10 mouse cellular contexts compared by ENCODE assay signal in the genomic region with DNA sequence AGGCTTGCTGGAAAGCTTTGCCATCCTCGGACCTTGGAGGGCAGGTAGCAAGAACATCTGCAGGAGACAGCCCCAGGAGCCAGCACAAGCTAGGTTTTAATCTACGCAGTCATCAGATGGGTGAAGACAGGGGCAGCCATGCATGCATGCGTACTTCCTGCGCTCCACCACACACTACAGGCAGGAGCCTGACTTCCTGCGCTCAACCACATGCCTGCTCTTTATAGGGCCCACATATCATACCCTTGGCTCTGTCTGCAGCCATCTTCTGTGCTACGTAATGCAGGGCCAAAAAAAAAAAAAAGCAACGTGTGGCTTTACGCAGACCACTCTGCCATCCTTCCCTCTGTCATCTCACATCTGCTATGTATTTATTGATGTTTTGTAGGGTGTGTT. TPM values are rescaled to one million over a fixed set of nuclear protein-coding genes. Genes with fewer than 3 reads are reported as not detected.
DNase-seq lines count a peak whose midpoint lies in the region; ATAC-seq lines count a peak whose summit lies in the region.
"Had no signal": no experiment of that assay in that cellular context is flagged by ENCODE, and none has a peak within 500 bp of the region (broad histone marks: within the 10 kb centered on the region; RNA-seq: fewer than 3 reads in every experiment).

No protein-coding gene starts in this region.

- 66% methylated on average over 8 of the region's 8 CpGs for WGBS in neural tube, embryonic 14.5 days

- H3K27me3 ChIP-seq in neural tube, embryonic 14.5 days (ENCODE audit: control insufficient read depth, insufficient read depth, low read length) = no peaks in the 10 kb centered on the region
- H3K27me3 ChIP-seq: embryonic facial prominence, embryonic 12.5 days; stomach, embryonic 15.5 days had no signal

- ATAC-seq in frontal cortex, adult (ENCODE audit: low TSS enrichment) = peak; percentile 59
- peak; percentile 59 to 75 for ATAC-seq in hematopoietic stem cell, adult 5-6 weeks (replicated peaks in 1 of 2; ENCODE audit: insufficient read depth in 1 of 2, low FRiP score in 2 of 2, low TSS enrichment in 1 of 2, low read depth in 1 of 2, poor library complexity in 2 of 2, severe bottlenecking in 2 of 2)
- peak; percentile 60; the same call in 1 of the 2 replicates for ATAC-seq in neural tube, embryonic 14.5 days (ENCODE audit: low read depth)

- H3K27ac ChIP-seq in neural tube, embryonic 14.5 days (ENCODE audit: low read depth, low read length) = no peak overlapping the region
- H3K27ac ChIP-seq: embryonic facial prominence, embryonic 12.5 days; stomach, embryonic 15.5 days had no signal

- no peak overlapping the region for H3K9ac ChIP-seq in neural tube, embryonic 14.5 days (replicated peaks; ENCODE audit: low read depth, low read length)
- H3K9ac ChIP-seq: embryonic facial prominence, embryonic 12.5 days; stomach, embryonic 15.5 days had no signal

- H3K9me3 ChIP-seq in neural tube, embryonic 14.5 days (ENCODE audit: control insufficient read depth, low read length) = no peaks in the 10 kb centered on the region
- H3K9me3 ChIP-seq: embryonic facial prominence, embryonic 12.5 days; stomach, embryonic 15.5 days had no signal

- H3K4me1 ChIP-seq in neural tube, embryonic 14.5 days (ENCODE audit: control insufficient read depth, insufficient read depth, low read length) = no peaks in the 10 kb centered on the region
- H3K4me1 ChIP-seq: stomach, embryonic 15.5 days had no signal

- peaks cover 8% of the 10 kb centered on the region; the same call in 1 of the 2 replicates for H3K36me3 ChIP-seq in neural tube, embryonic 14.5 days (ENCODE audit: control insufficient read depth, insufficient read depth, low read length)
- H3K36me3 ChIP-seq: embryonic facial prominence, embryonic 12.5 days; stomach, embryonic 15.5 days had no signal

- H3K4me2 ChIP-seq in neural tube, embryonic 14.5 days (ENCODE audit: low read depth, low read length) = no peak overlapping the region
- H3K4me2 ChIP-seq: embryonic facial prominence, embryonic 12.5 days; stomach, embryonic 15.5 days had no signal

- no peak for DNase-seq in frontal cortex, postnatal 36 days (ENCODE audit: low spot score in 2 of 2)
- peak; percentile 58 for DNase-seq in CD4-positive, CD25-positive, alpha-beta regulatory T cell, adult 2 months (ENCODE audit: low read depth, low spot score)
- no peak for DNase-seq in heart, adult 9 months (ENCODE audit: low spot score in 2 of 2)
- DNase-seq in right cerebral cortex, postnatal 4 days = no peak
- no peak for DNase-seq in embryo, embryonic 10.5 days (ENCODE audit: low spot score)

- H3K4me3 ChIP-seq in neural tube, embryonic 14.5 days (ENCODE audit: low read depth, low read length) = no peak overlapping the region
- H3K4me3 ChIP-seq: embryonic facial prominence, embryonic 12.5 days; stomach, embryonic 15.5 days had no signal

RNA-seq across cellular contexts. Expression of a gene that starts 32.6 kb away (rescaled TPM):
- 6.6 and 13.7 TPM in 2 replicates for total RNA-seq in hematopoietic stem cell, adult 5-6 weeks (2017)
- polyA plus RNA-seq in neural tube, embryonic 14.5 days (2014; fragmentation: Nextera tagmentation; extraction: Ambion mirVana) = 35.8 and 46.3 TPM in 2 replicates
